ENCODE assay signal across 9 mouse cellular contexts in the genomic region with DNA sequence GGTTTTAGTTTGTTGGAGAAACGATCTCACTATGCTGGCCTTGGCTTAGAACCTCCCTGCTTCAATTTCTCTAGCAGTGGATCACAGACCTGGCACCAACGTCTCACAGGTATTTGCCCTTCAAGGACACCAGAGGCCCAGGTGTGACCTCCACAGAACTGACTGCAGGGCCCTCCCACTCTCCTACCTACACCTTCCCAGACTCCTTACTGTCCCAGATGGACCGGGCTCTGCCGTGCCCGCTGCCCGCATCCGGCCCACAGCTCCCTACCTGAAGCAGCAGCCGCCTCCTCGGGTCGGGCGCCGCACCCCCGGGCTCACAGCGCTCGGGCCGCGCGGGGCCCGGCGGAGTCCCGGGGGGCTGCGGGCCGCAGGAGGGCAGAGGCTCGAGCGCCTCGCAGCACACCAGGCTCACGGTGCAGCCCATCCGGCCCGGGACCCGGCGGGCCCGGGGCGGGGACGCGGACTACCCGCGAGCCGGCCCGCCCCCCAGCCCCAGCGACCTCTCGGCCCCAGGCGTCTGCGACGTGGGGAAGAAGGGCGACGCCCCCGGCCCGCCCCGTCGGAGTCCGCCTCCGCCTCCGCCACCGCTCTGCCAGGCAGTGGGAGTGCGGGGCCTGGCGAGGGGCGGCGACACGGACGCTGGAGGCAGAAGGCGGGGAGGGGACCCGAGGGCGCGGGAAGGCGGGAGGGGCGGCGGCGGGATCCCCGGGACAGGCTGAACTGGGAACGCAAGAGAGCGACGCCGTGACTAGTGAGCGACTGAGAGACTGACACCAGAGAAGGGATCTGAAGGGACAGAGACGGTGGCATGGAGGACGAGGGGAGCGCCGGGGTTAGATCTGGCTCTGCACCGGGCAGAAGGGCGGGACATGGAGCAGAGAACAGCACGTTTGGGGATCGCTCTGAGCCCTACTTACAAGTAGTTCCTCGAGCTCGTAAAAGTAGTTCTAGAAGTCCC. TPM values are rescaled to one million over a fixed set of nuclear protein-coding genes. Genes with fewer than 3 reads are reported as not detected.
DNase-seq lines count a peak whose midpoint lies in the region; ATAC-seq and TF ChIP-seq lines count a peak whose summit lies in the region.
"Had no signal": no experiment of that assay in that cellular context is flagged by ENCODE, and none has a peak within 500 bp of the region (broad histone marks: within the 10 kb centered on the region; RNA-seq: fewer than 3 reads in every experiment).

A gene (minus strand): TSS at position 429 of the 961 bp plus-strand sequence.

- peak within 1 kb of the TSS; percentile 39; the same call in 1 of the 2 replicates for H3K9ac ChIP-seq in liver, embryonic 12.5 days

- no peaks in the 10 kb centered on the region for H3K36me3 ChIP-seq in heart, embryonic 10.5 days
- no peaks in the 10 kb centered on the region for H3K36me3 ChIP-seq in liver, embryonic 12.5 days
- H3K36me3 ChIP-seq in myocyte (ENCODE audit: control insufficient read depth, insufficient read depth) = no peaks in the 10 kb centered on the region
- H3K36me3 ChIP-seq: G1E had no signal

- peak within 1 kb of the TSS; percentile 83 for H3K27ac ChIP-seq in heart, embryonic 10.5 days
- H3K27ac ChIP-seq in liver, embryonic 12.5 days = no peak within 1 kb of the TSS

- H3ac ChIP-seq in myocyte (ENCODE audit: control insufficient read depth, insufficient read length) = no peak within 1 kb of the TSS

- H3K4me3 ChIP-seq in heart, embryonic 10.5 days = peak within 1 kb of the TSS; percentile 77
- H3K4me3 ChIP-seq in liver, embryonic 12.5 days = peak within 1 kb of the TSS; percentile 58
- no peak within 1 kb of the TSS for H3K4me3 ChIP-seq in myocyte

- H3K4me1 ChIP-seq in heart, embryonic 10.5 days = peaks cover 32% of the 10 kb centered on the region
- H3K4me1 ChIP-seq in liver, embryonic 12.5 days = peaks cover 14% of the 10 kb centered on the region

- H3K27me3 ChIP-seq in heart, embryonic 10.5 days (ENCODE audit: insufficient read depth, poor library complexity, severe bottlenecking) = peaks cover 74% of the 10 kb centered on the region
- H3K27me3 ChIP-seq in liver, embryonic 12.5 days (replicated peaks) = peaks cover 74% of the 10 kb centered on the region
- peaks cover 8% of the 10 kb centered on the region for H3K27me3 ChIP-seq in myocyte (ENCODE audit: control insufficient read depth, insufficient read depth, insufficient read length)

- peak; percentile 53 for ATAC-seq in liver, embryonic 12.5 days

- TF ChIP-seq POLR2A in myocyte (IDR thresholded peaks at IDR 0.05; ENCODE audit: insufficient read length, low read depth) = no peak

- under 1% methylated on average over 83 of the region's 84 CpGs for WGBS in heart, embryonic 10.5 days
- WGBS in liver, embryonic 12.5 days (ENCODE audit: insufficient replicate concordance) = 3% methylated on average over 70 of the region's 84 CpGs

- H3K9me3 ChIP-seq in heart, embryonic 10.5 days = no peaks in the 10 kb centered on the region
- no peaks in the 10 kb centered on the region for H3K9me3 ChIP-seq in liver, embryonic 12.5 days (replicated peaks)
- H3K9me3 ChIP-seq: G1E had no signal

- H3K79me2 ChIP-seq in myocyte (ENCODE audit: control insufficient read depth, insufficient read depth) = no peaks in the 10 kb centered on the region

- no peak for DNase-seq in layer of hippocampus, adult 18-20 months (ENCODE audit: low spot score in 2 of 2)
- DNase-seq in layer of hippocampus, adult 9-11 months = no peak
- peak; percentile 58 for DNase-seq in embryo, embryonic 9.5 days (ENCODE audit: extremely low spot score)
- peak; percentile 81 for DNase-seq in heart, embryonic 10.5 days (ENCODE audit: low spot score)
- peak; percentile 64 to 68 for DNase-seq in kidney, adult 8-10 months
- DNase-seq in thymus, postnatal 14 days = peak; percentile 76

- peak within 1 kb of the TSS; percentile 88 for H3K4me2 ChIP-seq in liver, embryonic 12.5 days
- H3K4me2 ChIP-seq in myocyte (ENCODE audit: low read depth) = peak within 1 kb of the TSS; percentile 96

TF ChIP-seq in myocyte, 11 proteins besides CTCF, POLR2A, EP300 and RAD21:
- TF ChIP-seq MYOD1 (IDR thresholded peaks at IDR 0.05; ENCODE audit: control insufficient read depth in 1 of 3, insufficient read length in 2 of 3, low read depth in 2 of 3) (peak in 1 of 3 experiments; percentile 9), MAX (IDR thresholded peaks at IDR 0.05; ENCODE audit: low read depth) (no peak)

RNA-seq across cellular contexts. Expression of the gene that starts here (rescaled TPM):
- 10 to 100 TPM; 37.0 to 39.6 TPM for total RNA-seq in layer of hippocampus, adult 18-20 months (2021)
- polyA plus RNA-seq in heart, embryonic 10.5 days (2016; fragmentation: Nextera tagmentation; extraction: Ambion mirVana) = 49.8 and 75.4 TPM in 2 replicates
- polyA plus RNA-seq in liver, embryonic 12.5 days (2016; fragmentation: Nextera tagmentation; extraction: Ambion mirVana) = 13.1 and 16.1 TPM in 2 replicates
- 111 TPM for polyA plus RNA-seq in myocyte (2012; fragmentation: generic; extraction: Trizol)

Comparison
In these comparisons a context has a peak if more than half of its experiments do, and no peak if none do; other contexts are left out.
1. DNase-seq: peak in embryo, embryonic 9.5 days (single experiment), heart, embryonic 10.5 days (single experiment), kidney, adult 8-10 months (2 of 2) and thymus, postnatal 14 days (single experiment); none in layer of hippocampus, adult 18-20 months (0 of 2) and layer of hippocampus, adult 9-11 months (single experiment).